Mouse (Mus musculus) frontal cortex, postnatal 10 days (tissue): ENCODE measurements around the gene Otogl.

Experiments used
- DNase-seq, 2 experiments: peaks; one replicate each; pipeline ENCODE4 v3.0.0; 2022; ENCODE audit warnings: low spot score in 2 of 2, mixed read lengths in 1 of 2

The Otogl gene

DNA sequence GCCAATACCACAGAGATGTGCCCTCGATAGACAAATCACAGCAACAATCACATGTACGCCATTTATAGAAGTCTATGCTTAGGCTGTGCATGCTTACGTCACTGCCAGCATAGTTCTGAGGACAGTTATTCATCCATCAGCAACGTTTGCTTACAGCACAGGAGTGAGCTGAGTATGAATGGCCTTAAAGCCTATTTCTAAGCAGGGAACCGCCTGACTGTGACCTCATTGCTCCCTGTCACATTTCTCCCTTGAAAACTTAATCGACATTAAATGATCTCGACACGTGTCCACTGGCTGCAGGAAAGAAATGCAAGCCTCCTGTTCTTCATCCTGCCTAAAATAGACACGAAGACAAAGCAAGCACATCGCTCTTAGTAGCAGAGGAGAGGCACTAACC is 5.5 kb downstream of the Otogl start:
- DNase-seq = no peak

DNA sequence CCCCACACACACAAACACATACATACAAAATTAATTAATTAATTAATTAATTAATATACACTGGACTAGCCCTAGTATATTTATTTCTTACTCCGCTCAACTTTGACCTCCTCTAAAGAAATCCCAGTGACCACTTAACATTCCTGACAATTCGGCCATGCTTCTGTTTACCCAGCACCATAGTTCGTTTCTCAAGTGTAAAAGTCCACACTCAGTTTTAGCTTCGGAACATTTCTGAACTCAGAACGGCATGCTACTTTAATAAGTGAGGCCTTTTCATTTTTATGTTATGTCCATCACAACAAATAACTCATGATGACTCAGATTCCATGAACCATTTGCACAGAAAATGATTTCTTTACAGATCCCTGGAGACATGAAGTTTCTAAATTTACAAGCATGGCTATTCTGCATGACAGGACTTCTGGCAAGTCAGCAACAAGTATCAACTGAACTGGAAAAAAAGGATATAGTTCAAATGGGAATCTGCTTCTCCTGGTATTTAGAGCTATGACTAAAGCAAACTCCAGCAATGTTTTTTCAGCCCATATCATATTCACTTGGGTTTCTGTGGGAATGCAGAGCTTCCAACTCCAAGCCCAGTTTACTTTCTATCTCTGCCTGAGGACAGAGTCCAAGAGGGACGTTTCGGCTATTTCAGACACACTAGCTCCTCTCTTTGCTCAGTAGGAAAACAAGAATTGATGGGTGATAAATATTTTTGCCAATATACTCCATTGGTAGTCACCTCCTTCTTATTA is 6.5 kb downstream of the Otogl start:
- no peak for DNase-seq

DNA sequence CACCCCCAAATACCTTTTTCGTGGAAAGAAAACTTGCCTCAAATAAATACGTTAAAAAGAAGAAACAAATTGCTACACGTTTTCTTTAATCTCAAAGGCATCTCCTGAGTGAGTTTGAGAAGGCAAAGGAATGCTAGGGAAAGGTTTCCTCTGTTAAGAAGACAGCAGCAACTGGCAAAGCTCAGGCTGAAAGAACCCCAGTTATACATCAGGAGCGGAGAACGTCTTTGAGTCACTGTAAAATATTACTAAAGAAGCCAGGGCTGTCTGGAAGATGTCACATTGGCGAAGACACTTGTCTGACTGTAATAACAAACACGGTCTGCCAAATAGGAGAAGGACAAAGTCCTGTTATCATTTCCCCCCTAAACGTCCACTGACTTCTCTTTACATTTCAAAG is 10.0 kb downstream of the Otogl start:
- no peak for DNase-seq

DNA sequence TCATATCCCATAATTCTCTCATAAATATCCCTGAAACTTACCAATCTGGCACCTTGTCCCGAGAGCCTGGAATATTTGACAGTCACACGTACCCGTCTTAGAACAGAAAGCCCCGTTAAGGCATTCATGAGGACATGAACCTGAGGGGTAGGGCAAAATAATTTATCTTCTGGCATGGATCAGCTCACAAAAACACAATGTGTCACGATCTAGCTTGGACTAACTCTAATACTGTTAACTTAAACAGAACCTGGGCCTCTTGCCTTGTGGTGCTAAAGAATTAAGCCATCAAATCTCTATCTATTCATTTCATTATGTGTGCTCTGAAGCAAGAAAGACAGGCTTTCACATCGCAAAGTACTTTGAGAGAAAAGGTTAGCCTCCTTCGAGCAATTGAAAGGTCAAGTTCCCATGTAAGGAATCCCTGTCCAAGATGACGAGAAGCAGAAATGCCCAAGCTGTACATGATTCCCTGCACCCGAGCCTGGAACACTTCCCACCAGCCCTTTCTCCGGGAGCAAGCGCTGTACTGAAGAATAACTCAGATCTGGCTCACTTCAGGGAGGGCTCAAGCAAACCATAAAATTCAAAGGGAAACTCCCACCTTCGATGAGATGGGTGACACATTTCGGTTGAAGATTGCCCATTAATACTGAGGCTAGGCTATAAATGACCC is 10.6 kb downstream of the Otogl start:
- DNase-seq = no peak

DNA sequence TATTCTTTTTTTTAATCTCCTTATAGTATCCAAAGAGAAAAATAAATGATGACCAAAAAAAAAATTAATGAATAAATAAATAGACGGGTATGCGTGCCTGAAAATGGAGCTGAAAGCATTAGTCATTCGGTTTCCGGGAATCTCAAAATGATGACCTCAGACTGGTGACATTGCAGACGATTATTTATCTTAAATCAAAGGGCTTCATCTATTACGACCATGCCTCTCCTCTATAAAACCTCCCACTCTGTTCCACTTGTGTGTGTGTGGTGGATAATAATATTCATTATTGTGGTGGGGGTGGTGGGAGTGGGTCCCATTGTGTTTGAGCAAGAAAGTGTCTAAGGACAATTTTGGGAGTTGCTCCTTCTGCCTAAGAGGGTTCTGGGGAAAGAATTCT is 12.0 kb downstream of the Otogl start:
- DNase-seq = no peak

DNA sequence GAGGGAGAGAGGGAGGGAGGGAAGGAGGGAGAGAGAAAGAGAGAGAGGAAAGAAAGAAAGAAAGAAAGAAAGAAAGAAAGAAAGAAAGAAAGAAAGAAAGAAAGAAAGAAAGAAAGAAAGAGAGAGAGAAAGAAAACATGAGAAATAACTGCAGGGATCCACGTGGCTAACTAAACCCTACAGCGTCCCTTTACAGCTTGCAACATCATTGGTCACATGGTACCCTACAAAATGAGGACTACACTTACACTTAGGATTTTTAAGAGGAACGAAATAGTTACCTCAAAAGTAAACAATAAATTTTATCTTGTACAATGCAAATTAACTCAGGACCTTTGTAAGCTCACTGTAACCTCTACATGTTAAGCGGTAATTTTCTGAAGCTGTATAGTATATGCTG is 15.8 kb downstream of the Otogl start:
- no peak for DNase-seq

DNA sequence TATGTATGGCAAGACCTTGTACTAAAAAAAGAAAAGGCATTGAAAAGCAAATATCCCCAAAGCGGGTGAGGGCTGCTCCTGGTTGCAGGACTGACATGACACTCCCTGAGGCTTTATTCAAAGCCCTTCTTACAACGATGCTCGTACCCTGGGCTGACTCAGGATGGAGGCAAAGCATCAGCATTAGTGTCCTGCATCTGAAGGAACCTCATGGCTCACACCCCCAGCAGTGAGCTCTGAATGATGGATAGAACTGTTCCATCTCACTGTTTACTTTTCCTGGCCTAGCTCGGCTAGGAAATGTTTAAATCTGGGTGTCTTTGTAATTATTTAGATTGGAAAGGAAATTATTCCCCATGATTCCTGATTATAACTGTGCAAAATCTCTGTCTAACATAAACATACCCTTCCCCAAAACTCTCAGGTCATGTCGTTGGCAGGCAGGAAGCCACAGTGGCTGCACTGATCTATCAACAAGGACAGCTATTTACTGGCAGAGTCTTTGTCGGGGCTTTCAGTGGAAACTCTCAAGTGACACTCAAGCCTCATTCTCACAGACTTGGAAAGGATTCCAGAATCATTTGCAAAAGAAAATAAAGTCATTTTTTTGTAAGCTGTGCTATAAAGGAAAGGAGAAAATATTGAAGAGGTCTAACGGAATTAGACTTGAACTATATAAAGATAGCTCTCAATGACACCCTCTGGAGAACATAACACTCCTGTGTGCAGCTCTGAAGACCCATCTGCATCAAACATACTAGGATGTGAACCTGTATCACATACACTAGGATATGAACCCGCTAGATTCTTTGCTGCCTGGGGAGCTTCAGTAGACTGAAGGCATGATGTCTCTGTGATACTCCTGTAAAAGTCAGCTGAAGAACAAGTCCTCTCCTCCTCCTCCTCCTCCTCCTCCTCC is 17.0 kb downstream of the Otogl start:
- DNase-seq = no peak

DNA sequence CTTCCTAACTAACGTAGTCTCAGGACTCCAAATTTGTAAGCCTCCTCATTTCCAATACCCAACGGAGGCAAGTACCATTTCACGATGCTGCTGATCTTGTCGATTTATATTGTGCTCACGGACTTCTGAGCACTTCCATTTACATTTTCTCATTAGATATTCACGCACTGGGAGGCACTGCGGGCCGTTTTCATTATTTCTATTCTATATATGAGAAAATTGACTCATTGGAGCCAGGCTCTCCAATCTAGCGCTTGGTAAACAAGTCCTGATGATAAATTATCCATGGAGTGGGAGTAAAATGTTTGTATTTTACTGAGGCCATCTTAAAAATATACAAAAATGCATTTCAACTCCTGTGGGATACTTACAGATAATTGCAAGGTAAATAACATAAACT is 21.5 kb downstream of the Otogl start:
- DNase-seq = no peak

DNA sequence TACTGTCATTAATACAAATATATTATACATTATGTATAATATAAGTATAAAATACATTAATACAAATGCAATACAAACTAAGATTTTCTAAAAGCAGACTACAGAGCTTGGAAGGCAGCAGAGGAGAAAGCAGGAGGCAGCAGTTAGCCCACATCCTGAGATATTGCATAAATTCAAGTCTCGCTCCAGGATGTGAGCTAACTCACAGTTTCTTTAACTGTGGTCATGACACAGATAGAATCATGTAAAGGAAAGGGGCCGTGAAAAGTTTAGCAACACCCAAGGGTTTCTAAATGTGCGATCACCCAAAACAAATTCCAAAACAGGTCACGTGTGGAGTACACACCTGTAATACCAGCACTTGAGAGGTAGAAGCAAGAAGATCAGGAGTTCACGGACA is 39.4 kb downstream of the Otogl start:
- no peak for DNase-seq

DNA sequence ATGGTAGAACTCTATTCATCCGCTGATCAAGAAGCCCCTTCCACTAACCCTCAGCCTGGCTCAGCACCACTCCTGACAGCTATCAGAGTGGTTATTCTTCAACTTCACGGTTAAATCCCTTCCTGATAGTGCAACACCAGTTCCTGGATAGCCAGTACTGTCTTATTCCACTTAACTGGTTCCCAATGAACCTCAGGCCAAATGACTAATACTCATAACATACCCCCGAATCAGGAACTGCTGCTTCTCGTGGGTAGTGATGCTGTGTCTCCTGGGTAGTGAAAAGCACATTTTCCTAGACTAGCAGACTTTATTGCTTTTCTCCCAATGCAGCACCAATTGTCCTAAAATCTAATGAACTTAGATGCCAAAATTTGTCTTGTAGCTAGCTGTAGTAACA is 39.8 kb downstream of the Otogl start:
- DNase-seq = no peak

DNA sequence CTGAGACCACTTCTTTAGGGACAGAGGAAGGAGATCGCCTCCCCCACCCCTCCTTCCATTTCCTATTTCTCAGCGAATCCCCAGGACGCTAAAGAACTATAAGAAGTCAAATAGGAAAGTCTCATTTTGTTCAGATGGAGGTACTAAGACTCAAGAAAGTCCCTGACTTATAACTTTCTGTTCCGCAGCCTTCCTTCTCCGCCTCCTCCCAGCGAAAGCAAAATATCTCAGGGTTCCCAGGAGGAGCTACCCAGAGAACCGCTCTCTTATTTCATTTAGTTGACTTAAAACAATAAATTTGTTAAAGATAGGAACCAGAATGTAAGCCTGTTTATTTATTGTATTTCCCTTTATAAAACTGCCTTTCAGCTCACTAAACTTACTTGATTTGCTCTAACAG is 41.4 kb downstream of the Otogl start:
- no peak for DNase-seq

DNA sequence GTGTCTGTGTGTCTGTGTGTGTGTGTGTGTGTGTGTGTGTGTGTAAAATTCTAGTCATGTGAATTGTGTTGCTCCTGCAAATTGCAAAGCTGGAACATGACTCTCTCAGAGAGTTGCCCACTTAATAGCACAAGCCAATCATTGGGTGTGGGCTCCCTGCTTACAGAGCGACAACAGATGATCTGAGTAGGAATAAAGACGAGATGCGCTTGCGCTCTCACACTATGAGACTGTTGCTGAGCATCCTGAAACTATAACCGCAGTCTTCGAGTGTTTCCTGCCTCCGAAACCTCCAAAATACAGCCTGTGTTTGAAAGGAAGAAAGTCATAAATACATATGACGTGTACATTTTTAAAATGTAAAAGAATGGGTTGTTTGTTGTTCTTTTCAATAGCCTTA is 43.0 kb downstream of the Otogl start:
- no peak for DNase-seq

DNA sequence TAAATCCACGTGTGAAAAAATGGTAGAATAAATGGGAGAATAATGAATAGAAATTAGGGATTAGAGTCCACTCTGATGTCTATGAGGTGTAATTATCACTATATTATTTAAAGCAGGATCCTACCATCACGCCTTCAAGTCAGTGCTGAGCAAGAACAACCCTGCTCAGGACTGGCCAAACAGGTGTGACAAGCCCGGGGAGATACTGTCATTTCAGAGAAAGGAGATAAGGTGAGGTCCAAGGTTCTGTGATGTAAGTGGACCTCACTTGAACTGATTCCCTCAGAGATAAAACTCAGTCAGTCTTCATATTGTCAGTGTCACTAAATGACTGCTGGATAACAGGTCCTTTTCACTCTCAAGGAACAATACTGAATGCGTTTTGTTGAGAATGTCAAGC is 44.5 kb downstream of the Otogl start:
- DNase-seq = no peak

DNA sequence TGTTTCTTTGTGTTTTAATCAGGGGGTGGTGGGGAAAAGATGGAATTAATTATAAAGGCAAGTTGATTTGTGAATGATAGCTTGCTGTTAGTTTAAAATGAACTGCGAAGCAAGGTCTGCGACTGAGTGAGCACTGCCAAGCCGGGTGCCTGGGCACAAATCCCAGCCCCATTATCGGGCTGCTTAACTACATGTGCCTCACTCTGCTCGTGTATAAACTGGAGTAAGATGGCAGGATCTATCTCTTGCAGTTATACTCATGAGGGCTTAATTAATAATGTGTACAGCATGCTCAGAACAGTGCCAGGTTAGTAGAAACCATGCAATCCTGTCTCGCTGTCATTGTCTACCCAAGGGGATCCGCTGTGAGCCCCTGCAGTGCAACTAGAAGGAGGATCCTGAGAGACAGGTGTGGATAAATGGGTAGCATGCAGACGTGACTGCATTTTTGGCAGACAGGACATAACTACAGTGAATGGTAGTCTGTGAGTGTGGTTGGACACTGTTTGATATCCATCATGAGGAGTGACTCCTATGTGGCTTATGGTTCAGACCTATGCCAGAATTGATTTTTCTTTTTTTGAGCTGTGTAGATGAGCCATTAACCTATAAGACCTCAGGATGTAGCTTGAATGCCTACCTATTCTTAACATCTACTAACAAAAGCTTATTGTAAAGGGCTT is 51.6 kb downstream of the Otogl start:
- DNase-seq = no peak

DNA sequence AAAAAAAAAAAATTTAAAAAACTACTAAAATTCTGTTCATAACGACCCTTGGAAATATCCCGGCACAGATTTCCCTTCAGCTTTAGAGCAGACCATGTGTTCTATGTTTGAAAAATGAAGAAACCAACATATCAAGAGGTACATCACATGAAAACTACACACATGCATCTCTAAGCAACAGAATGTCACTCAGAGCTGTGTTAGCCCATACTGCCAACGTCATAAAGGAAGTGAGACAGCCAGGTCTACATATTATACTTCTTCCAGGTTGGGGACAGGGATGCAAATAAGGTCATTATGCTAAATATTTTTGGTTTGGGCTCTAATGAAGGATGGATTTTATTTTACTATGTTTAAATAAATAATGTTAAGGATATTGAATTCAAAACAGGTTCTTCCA is 52.7 kb downstream of the Otogl start:
- DNase-seq = no peak

DNA sequence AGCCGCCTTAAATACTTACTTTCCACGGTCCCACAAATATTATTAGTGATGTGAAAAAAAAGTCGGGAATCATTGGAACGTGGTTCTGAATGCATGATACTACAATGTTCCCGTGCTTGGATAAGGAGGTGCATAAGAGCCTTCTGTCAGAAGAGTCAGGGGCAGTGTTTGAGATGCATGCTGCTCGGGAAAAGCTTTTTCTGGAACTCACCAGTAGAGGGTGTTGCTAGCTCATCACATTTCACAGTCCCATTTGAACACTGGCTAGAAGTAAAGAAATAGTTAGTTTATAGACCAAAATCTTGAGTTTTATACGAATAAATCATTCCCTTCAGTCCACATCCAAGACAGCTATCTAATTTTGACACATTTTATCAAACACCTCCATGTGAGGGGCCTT is 53.2 kb downstream of the Otogl start:
- DNase-seq = peak; percentile 5 to 15

DNA sequence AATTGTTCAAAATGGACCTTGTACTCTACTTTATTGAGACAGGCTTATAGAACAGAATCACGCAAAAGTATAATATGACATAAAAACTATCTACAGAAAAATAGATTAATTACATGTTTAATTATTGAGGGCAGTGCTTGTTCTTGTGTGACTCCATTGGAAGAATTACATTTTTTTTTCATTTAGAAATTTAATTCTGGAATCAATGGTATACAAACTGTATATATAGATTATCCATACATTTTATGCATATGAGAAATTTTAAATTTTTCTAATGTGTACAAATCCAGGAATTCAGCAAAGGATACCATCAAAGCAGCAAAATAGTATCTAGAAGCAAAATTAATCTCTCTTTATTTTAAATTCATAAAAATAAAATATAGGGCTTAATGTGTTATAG is 67.0 kb downstream of the Otogl start:
- no peak for DNase-seq

DNA sequence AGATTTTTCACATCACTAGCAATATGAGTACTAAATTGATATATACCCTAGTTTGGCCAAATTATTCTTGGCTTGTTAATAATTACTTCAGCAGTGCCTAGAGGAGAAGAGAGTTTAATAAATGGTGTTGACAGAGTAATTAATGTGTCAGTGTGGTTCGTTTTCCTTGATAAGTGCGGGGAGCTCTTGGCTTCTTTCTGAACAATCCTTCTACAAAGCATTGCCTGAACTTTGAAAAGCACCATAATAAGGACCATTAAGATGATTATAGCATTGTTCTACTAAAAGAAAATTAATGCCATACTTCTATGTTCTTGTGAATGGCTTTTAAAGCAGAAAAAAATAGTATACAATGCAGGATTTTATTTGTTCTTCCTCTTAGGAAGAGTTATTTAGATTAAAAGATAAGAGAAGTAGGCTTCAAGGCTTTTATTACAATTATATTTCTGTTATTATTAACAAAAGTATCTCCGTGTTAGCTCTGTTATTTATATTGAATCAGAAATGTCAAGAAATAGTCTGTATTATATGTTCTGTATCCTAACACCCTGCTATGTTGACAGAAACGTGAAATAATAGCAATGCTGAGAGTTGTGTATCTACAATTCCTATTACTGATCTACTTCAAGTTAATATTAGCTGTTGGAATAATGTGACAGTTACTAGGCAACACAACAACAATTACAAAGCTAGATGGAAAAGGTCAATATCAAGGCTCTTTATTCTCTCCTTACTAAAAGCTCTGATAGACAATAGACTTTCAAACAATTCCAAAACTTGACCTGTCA is 77.3 kb downstream of the Otogl start:
- no peak for DNase-seq

DNA sequence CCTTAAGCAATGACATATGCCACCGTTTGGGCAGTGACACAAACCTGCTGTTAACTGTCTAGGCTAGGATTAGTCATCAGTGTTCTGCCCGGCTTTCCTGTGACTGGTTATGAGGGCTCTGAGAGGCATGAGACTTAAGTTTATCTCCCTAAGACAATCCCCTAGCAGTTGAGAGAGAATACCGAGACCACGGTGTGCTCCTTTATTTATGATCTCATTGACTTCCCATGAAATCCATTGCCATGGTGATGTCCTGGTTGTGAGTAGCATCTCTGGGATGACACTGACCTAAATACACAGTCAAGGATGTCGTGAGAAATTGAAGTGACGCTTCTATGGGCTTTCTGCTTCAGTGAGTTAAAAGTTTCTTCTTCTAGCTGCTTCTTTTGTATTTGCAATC is 82.8 kb downstream of the Otogl start:
- DNase-seq = no peak

DNA sequence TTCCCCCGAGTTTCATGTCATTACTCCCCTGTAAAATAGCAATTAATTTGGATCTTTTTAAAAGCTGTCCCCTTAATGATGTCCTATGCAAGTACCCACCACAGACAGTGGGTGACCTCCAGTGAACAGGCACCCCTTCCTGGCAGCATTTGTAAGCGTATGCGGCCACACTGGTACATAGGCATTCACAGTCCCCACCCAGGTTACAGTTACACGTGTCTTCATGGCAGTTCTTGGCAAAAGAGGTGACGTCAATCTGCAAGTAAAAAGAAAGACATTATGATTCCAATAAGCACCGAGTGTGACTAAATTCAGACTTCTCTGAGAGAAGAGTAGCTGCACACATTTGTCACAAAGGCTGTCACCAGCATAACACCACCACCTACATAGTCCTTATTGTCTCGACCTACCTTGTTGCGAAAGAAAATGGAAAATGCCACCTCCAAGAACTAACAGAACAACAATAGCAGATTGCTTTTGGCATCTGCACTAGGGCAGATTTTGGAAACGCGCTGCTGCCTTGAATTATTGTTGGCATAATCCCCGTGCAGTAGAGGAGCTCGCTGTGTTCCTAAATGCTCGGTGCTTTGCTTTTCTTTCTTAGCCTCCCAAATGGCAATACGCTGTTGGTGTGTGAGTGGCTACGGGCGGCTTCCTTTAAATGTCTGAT is 98.0 kb downstream of the Otogl start:
- DNase-seq = no peak
